Mouse (Mus musculus): ENCODE measurements around the gene B3gnt6. TPM values are rescaled to one million over a fixed set of nuclear protein-coding genes. Genes with fewer than 3 reads are reported as not detected.
A peak's percentile ranks its signal among the peaks of the same experiment; 100 is the strongest.

The B3gnt6 gene
- 0.05 and 0.06 TPM in 2 replicates for polyA plus RNA-seq (2015; fragmentation: Nextera tagmentation; extraction: Ambion mirVana)

DNA sequence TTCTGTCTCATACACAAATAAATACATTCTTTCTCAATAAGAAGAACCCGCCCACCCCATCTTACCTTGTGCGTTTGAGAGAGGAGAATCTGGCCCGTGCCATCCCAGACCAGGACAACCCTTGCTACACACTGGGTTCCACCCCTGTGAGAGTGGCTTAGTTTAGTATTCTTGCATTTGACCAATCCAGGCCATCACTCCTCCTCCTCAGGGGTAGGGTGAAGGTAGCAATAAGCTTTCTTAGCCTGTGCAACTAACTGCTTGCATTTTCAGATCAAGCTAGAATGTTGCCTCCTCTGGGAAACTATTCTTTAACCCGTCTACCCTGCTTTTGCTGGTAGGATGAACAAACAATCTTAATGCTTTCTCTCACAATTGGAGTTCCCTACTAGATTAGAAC lies at the start of gene B3gnt6:
B3gnt6 (minus strand) TSS at position 101 of the 400 bp plus-strand sequence.
- Histone ChIP-seq H3K4me2 (replicated peaks) (no peak within 1 kb of the TSS), H3K9me3 (no peaks in the 10 kb centered on the region), H3K36me3 (no peaks in the 10 kb centered on the region), H3K27me3 (replicated peaks) (peaks cover 11% of the 10 kb centered on the region), H3K4me3 (replicated peaks) (no peak within 1 kb of the TSS), H3K9ac (no peak within 1 kb of the TSS), H3K4me1 (replicated peaks) (peaks cover 7% of the 10 kb centered on the region), H3K27ac (no peak within 1 kb of the TSS)
- WGBS = 86% methylated on average over 4 of the region's 4 CpGs
- no peak for ATAC-seq

DNA sequence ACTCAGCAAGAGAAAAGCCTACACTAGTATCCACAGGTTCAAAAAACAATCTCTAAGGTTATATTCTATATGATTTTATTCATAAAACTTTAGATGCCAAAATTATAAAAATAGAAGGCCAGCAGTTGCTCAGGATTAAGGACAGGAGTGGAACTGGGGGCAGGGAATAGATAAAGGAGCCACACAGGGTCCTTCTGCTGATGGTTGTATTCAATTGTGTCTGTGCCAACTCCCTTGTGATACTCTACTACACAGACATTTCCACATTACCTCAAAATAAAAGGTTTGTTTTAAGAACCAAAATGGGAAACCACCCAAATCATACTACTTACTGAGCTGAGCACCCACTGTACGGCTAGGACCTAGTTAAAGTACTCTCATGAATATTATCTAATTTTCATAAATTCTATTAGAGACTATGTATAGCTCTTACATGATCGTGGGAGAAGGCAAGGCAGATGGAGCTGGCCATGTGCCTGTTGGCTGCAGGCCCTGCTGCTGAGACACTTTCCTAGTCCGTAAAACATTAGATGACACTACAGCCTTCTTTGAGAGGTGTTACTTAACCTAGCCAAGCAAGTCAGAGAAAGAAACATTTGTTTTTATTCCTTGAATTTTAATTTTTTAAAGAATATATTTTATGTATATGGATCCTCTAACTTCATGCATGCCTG lies 37.5 kb upstream of the B3gnt6 start:
- Histone ChIP-seq H3K4me3 (replicated peaks) (no peak overlapping the region), H3K9ac (no peak overlapping the region), H3K27ac (no peak overlapping the region), H3K9me3 (no peaks in the 10 kb centered on the region; the same call in 1 of the 2 replicates), H3K27me3 (replicated peaks) (no peaks in the 10 kb centered on the region), H3K4me2 (replicated peaks) (no peak overlapping the region), H3K4me1 (replicated peaks) (no peaks in the 10 kb centered on the region), H3K36me3 (no peaks in the 10 kb centered on the region)
- 71% methylated on average over 3 of the region's 3 CpGs for WGBS
- ATAC-seq = no peak

DNA sequence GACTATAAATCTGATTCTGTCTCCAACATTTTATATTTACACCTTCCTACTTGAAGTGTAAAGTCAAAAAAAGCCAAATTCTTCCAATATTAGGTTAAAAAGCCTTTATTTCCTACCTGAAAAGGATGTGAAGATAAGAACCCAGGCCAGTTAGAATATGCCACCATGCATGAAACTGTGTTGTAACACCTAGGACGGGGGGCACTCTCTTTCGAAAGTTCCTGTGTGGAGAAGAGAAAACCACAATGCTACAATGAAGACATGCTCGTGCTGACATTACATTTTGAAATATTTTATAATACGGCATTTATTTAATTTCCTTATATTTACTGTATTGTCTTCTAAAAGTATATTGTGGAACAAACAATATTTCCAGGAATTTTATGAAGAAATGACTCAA lies 24.5 kb upstream of the B3gnt6 start:
- H3K9me3 ChIP-seq = no peaks in the 10 kb centered on the region
- H3K4me2 ChIP-seq (replicated peaks) = no peak overlapping the region
- no peaks in the 10 kb centered on the region for H3K27me3 ChIP-seq (replicated peaks)
- no peak overlapping the region for H3K4me3 ChIP-seq (replicated peaks)
- no peaks in the 10 kb centered on the region for H3K36me3 ChIP-seq
- no peak overlapping the region for H3K27ac ChIP-seq
- no peak for ATAC-seq
- 92% methylated on average over 4 of the region's 4 CpGs for WGBS
- H3K4me1 ChIP-seq (replicated peaks) = no peaks in the 10 kb centered on the region
- no peak overlapping the region for H3K9ac ChIP-seq

DNA sequence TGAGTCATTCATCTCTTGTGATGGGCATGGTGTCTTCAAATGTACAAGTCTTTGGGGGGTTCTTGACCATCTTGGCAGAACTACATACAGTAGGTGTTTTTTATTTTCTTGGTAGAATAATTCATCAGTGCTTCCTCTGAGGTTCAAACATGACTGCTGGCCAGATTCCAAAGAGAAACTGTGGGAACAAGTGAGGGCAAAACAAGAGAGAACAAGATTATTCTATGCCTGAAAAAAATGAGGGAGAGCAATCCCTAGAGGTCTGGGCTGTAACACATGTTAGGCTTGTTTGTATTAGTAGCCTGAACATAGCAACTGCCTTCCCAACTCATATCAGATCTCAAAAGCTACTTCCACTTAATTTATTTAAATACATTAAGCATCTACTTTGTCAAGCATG lies 17.4 kb upstream of the B3gnt6 start:
- no peak overlapping the region for H3K4me3 ChIP-seq (replicated peaks)
- no peak for ATAC-seq
- no peak overlapping the region for H3K4me2 ChIP-seq (replicated peaks)
- no peaks in the 10 kb centered on the region for H3K9me3 ChIP-seq
- no peaks in the 10 kb centered on the region for H3K36me3 ChIP-seq
- no peak overlapping the region for H3K27ac ChIP-seq
- no peak overlapping the region for H3K9ac ChIP-seq
- no peaks in the 10 kb centered on the region for H3K4me1 ChIP-seq (replicated peaks)
- no peaks in the 10 kb centered on the region for H3K27me3 ChIP-seq (replicated peaks)

DNA sequence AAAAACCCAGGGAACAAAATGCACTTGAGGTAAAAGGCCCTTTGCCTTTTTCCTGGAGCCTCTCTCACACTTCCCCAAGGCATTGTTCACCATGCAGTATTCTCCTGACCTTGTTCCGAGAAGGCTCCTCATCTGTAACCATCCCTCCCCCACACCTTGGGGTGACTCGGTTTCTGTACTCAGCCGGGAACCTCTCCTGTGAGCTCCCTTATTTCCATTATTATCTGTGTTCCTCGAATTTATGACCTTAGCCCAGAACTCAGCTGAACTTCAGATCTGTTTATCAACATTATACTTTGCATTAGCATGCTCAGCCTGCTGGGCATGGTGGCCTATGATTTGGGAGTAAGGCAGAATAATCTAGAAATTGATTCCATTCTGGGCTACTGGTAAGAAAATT lies 3.7 kb upstream of the B3gnt6 start:
- ATAC-seq = no peak

DNA sequence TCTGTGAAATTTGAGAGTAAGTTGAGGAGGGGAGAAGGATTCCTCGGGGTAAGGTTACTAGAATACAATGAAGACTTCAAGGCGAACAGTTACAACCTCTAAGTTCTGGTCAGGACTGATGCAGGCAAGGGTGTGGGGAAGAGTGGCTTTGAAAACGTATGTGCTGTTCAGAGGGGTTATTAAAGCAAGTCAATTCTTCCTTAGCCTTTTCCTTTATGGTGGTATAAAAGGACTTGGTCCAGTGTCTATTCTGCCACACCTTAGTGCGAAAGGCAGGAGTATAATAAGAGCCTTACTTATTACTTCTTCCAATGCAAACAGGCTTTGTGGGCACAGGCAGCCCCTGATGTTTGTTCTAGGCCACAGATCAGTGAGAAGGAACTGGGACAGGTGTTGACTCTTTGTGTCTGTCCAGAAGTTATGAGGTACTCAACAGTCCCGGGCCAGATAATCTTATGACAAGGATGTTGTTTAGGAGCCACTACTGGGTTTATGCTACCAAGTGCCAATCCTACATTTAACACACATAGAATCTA lies 2.3 kb upstream of the B3gnt6 start:
- Histone ChIP-seq H3K27ac (no peak overlapping the region), H3K27me3 (replicated peaks) (no peaks in the 10 kb centered on the region), H3K9me3 (no peaks in the 10 kb centered on the region), H3K4me1 (replicated peaks) (no peaks in the 10 kb centered on the region), H3K4me3 (replicated peaks) (no peak overlapping the region), H3K36me3 (no peaks in the 10 kb centered on the region), H3K4me2 (replicated peaks) (no peak overlapping the region), H3K9ac (no peak overlapping the region)
- WGBS = 65% methylated on average over 5 of the region's 5 CpGs
- peak; percentile 71 for ATAC-seq

More for the DNA sequence above, 3.7 kb upstream of the B3gnt6 start:
- Histone ChIP-seq H3K4me2 (replicated peaks) (no peak overlapping the region), H3K27ac (no peak overlapping the region), H3K9ac (no peak overlapping the region), H3K27me3 (replicated peaks) (no peaks in the 10 kb centered on the region), H3K4me1 (replicated peaks) (no peaks in the 10 kb centered on the region), H3K36me3 (no peaks in the 10 kb centered on the region), H3K9me3 (no peaks in the 10 kb centered on the region), H3K4me3 (replicated peaks) (no peak overlapping the region)
- 55% methylated on average over 4 of the region's 4 CpGs for WGBS

DNA sequence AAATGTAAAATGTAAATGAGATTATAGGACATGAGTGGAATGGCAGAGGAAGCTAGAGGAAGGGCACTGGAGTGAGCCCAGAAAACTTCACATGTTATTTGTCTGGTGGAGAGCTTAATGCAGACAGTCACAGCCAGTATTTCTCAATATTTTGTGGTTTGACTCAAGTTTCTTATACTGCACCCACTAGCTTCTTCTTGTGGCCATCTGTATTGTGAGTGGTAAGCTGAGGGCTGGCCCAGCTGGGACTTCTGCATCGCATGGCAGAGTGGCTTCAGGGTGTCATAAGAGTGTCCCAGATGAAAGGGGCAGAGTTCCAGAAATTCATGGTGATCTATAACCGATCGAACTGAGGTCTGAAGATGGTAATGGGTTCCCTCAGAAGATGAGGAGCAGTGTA lies 1.1 kb upstream of the B3gnt6 start:
- no peak overlapping the region for H3K27ac ChIP-seq
- 93% methylated on average over 3 of the region's 3 CpGs for WGBS
- no peaks in the 10 kb centered on the region for H3K36me3 ChIP-seq
- ATAC-seq = no peak
- no peak overlapping the region for H3K4me3 ChIP-seq (replicated peaks)
- no peak overlapping the region for H3K9ac ChIP-seq
- no peaks in the 10 kb centered on the region for H3K4me1 ChIP-seq (replicated peaks)
- no peak overlapping the region for H3K4me2 ChIP-seq (replicated peaks)
- peaks cover 4% of the 10 kb centered on the region; the same call in 1 of the 2 replicates for H3K27me3 ChIP-seq (replicated peaks)
- H3K9me3 ChIP-seq = no peaks in the 10 kb centered on the region

DNA sequence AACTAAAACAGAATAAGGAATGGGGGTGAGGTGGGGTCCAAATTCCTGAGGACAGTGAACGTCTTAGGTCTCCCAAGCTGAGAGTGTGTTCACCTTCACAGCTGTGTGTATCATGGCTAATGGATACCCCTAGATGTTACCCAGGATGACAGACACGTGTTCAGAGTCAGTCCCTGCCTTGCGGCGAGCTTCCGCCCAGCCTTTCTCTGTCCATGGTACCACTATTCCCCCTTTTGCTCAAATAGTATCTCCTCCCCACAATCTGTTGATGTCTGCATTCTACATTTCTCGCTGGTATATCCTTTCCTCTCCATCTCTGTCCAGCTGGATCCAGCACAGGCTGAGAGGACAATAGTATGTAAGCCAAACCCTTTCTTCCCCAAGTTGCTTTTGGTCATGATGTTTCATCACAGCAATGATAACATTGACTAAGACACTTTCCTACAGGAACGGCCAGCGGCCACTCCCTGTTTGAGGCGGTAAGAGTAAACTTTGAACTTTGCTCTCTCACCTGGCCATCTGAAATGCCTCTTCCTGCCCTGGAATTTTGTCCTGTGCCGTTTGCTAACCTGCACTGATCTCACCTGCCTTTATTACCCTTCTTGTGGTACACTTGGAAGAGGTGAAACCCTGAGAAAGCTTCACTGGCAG lies 4.0 kb downstream of the B3gnt6 start:
- H3K27me3 ChIP-seq (replicated peaks) = peaks cover 28% of the 10 kb centered on the region
- no peak overlapping the region for H3K9ac ChIP-seq
- peaks cover 22% of the 10 kb centered on the region for H3K4me1 ChIP-seq (replicated peaks)
- no peaks in the 10 kb centered on the region for H3K36me3 ChIP-seq
- H3K9me3 ChIP-seq = no peaks in the 10 kb centered on the region
- WGBS = 21% methylated on average over 10 of the region's 10 CpGs
- no peak overlapping the region for H3K27ac ChIP-seq
- H3K4me3 ChIP-seq (replicated peaks) = no peak overlapping the region
- ATAC-seq = peak; percentile 60
- H3K4me2 ChIP-seq (replicated peaks) = no peak overlapping the region

DNA sequence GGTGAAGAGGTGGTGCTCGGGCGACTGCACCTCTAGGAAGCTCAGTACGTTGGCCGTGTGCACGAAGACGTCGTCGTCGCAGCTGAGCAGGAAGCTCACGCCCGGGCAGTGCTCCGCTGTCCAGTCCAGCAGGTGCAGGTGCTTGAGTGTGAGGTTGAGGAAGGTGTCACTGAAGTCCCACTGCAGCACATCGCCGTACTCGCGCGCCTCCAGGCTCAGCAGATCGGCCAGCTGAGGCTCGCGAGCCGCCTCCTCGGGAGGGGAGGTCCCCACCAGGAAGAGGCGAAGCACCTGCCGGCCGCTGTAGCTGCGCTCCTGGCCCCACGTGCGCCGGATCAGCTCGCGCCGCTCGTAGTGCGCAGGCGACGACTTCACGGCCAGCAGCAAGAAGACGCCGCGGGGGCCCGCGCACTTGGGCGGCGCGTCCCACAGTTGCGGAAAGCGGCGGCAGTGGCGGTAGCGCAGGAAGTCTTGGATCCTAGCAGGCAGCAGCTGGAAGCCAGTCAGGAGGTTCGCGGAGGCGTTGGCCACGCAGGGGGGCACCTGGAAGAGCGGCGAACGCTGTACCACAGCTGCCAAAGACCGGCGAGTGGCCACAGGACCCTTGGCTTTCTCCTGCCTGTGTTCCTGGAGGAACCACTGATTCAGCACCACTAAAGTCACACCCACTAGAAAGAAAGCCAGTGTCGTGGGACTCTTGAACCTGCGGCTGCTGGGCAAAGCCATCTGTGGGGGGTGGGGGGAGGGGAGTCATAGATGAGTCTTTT lies 5.1 kb downstream of the B3gnt6 start:
- H3K27ac ChIP-seq = no peak overlapping the region
- no peaks in the 10 kb centered on the region for H3K9me3 ChIP-seq
- peaks cover 22% of the 10 kb centered on the region for H3K4me1 ChIP-seq (replicated peaks)
- 1% methylated on average over 60 of the region's 61 CpGs for WGBS
- H3K4me3 ChIP-seq (replicated peaks) = peak overlapping the region; percentile 38
- peak overlapping the region; percentile 8; the same call in 1 of the 2 replicates for H3K9ac ChIP-seq
- no peaks in the 10 kb centered on the region for H3K36me3 ChIP-seq
- peaks cover 28% of the 10 kb centered on the region for H3K27me3 ChIP-seq (replicated peaks)
- H3K4me2 ChIP-seq (replicated peaks) = peak overlapping the region; percentile 81
- ATAC-seq = peak; percentile 38

DNA sequence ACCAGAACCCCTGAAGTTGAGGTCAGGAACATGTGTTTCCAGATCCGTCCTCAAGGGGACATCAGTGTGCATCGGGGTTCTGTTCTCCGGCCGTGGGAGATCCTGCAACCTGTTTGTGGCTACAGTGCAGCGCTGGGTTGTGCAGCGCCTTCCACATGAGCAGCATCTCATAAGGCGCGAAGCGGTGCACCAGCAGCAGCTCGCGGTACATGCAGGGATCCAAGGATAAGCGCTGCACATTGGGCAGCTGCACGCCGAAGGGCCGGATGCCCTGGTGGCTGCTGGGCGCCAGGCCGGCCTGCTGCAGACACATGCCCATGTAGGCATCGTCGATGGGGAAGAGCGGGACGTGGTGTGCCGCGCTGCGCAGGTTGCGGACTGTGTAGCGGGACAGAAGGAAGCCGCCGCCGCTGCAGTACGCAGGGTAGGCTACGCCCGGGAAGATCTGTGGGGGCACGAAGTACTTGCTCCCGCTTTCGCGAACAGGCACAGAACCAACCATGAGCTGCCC lies 5.7 kb downstream of the B3gnt6 start:
- Histone ChIP-seq H3K9ac (no peak overlapping the region; the same call in 1 of the 2 replicates), H3K27me3 (replicated peaks) (peaks cover 28% of the 10 kb centered on the region), H3K4me1 (replicated peaks) (peaks cover 22% of the 10 kb centered on the region), H3K4me2 (replicated peaks) (peak overlapping the region; percentile 81), H3K36me3 (no peaks in the 10 kb centered on the region), H3K4me3 (replicated peaks) (peak overlapping the region; percentile 38), H3K9me3 (no peaks in the 10 kb centered on the region), H3K27ac (no peak overlapping the region)
- WGBS = 4% methylated on average over 36 of the region's 36 CpGs
- peak; percentile 35 for ATAC-seq

DNA sequence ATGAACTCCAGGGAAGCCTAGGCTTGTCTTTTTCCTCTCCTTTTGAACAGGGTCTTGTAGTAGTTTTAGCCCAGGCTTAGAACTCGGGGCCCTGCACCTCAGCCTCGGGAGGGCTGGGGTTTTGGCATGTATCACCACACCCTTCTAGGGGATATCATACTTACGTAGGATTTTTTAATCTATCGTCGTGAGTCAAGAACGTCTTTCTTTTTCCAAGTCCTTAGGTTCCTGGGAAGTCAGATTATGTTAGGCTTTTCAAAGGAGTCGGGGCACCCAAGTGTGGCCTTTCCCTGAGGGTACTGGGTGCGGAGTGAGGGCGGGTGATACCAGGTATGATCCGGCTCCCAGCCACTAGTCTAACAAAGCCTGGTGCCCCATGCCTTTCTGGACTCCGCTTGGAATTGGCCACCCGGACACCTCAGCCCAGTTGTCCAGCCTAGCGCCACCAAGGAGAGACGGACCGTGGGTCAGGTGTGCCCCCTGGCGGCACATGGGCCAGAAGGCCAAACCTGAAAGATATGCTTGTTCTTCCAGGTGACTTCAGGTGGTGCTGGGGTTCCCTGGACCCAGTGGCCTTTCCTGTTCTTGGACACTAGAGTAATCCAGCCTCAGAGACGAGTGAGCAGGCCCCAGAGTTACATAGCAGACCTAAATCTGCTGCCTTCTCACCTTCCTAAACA lies 7.6 kb downstream of the B3gnt6 start:
- H3K36me3 ChIP-seq = no peaks in the 10 kb centered on the region
- WGBS = 64% methylated on average over 17 of the region's 17 CpGs

DNA sequence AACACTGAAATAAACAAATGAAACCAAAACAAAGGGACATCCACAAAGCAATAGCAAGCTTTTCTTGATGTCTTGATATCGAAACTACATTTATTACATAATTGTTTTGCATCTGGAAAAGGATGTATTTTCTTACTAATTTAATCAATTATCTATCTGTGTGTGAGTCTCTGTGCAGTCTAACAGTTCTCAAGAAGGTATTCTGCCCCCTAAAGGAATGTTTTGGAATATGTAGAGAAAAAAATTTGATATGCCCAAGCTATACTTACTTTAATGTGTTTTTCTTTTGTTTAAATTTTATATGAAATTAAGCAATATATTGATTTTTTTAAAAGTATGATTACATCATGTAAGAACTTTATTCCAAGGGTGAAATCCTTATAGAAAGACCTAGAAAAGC lies 8.7 kb downstream of the B3gnt6 start:
- Histone ChIP-seq H3K27ac (no peak overlapping the region), H3K4me2 (replicated peaks) (no peak overlapping the region), H3K9me3 (no peaks in the 10 kb centered on the region), H3K4me1 (replicated peaks) (peaks cover 22% of the 10 kb centered on the region), H3K4me3 (replicated peaks) (no peak overlapping the region), H3K9ac (no peak overlapping the region), H3K27me3 (replicated peaks) (peaks cover 25% of the 10 kb centered on the region), H3K36me3 (no peaks in the 10 kb centered on the region)
- no peak for ATAC-seq
- 90% methylated on average over 1 of the region's 1 CpGs for WGBS

More for the DNA sequence above, 7.6 kb downstream of the B3gnt6 start:
- no peak overlapping the region for H3K4me2 ChIP-seq (replicated peaks)
- no peak overlapping the region for H3K9ac ChIP-seq
- no peaks in the 10 kb centered on the region for H3K9me3 ChIP-seq
- ATAC-seq = no peak
- no peak overlapping the region for H3K27ac ChIP-seq
- no peak overlapping the region for H3K4me3 ChIP-seq (replicated peaks)
- H3K27me3 ChIP-seq (replicated peaks) = peaks cover 28% of the 10 kb centered on the region
- H3K4me1 ChIP-seq (replicated peaks) = peaks cover 22% of the 10 kb centered on the region

All from intestine, embryonic 15.5 days (tissue).